Mouse (Mus musculus) CH12.LX (cell line): ENCODE data around the gene Rab4b. TPM values are rescaled to one million over a fixed set of nuclear protein-coding genes. Genes with fewer than 3 reads are reported as not detected.

ENCODE experiments used
- DNase-seq: peaks from one replicate; pipeline ENCODE4 v3.0.0-alpha.2; 2013; ENCODE audit errors: extremely low read depth
- H3K27ac ChIP-seq: 2 replicates; pipeline ENCODE4 v1.5.1; 2012; ENCODE audit warnings: low read depth, mild to moderate bottlenecking, control low read depth, moderate library complexity; ENCODE audit not compliant: insufficient read depth
- H3K27me3 ChIP-seq: replicated peaks from 2 replicates; pipeline ENCODE3; 2012; ENCODE audit warnings: inconsistent platforms
- H3K36me3 ChIP-seq, 2 experiments: replicated peaks in 1 of 2; 2 replicates each; pipeline versions ENCODE3 to v1.6.1; 2012; ENCODE audit warnings: inconsistent platforms in 1 of 2, low read length in 1 of 2, mild to moderate bottlenecking in 1 of 2, mixed read lengths in 1 of 2, moderate library complexity in 1 of 2; ENCODE audit not compliant: control insufficient read depth in 1 of 2, insufficient read depth in 1 of 2
- H3K4me1 ChIP-seq, 2 experiments: 2 replicates each; pipeline ENCODE4 v1.6.1; 2012; ENCODE audit warnings: inconsistent platforms in 1 of 2, moderate library complexity in 1 of 2; ENCODE audit not compliant: insufficient read depth in 2 of 2, control insufficient read depth in 1 of 2
- H3K4me2 ChIP-seq: 2 replicates; pipeline ENCODE4 v1.6.1; 2012; ENCODE audit warnings: low read depth, mild to moderate bottlenecking, control low read depth; ENCODE audit not compliant: poor library complexity, insufficient read depth, severe bottlenecking
- H3K4me3 ChIP-seq, 3 experiments: fragments of 150-350 bp in 1 of 3; sonication (generic) in 1 of 3; replicated peaks in 1 of 3; 2 replicates each; pipeline versions ENCODE3 to v1.5.1; 2011 to 2012; ENCODE audit warnings: low read depth in 2 of 3, low read length in 2 of 3, mild to moderate bottlenecking in 2 of 3, moderate library complexity in 2 of 3, control low read depth in 1 of 3, improper control_type of control experiment in 1 of 3, inconsistent platforms in 1 of 3, mixed read lengths in 1 of 3; ENCODE audit not compliant: poor library complexity in 1 of 3
- H3K79me2 ChIP-seq: replicated peaks from 2 replicates; pipeline ENCODE4 v1.6.1; 2012; ENCODE audit warnings: mild to moderate bottlenecking, moderate library complexity; ENCODE audit not compliant: control insufficient read depth, poor library complexity, insufficient read depth, severe bottlenecking; ENCODE audit errors: extremely low read depth
- H3K9ac ChIP-seq: 2 replicates; pipeline ENCODE4 v1.6.1; 2012; ENCODE audit warnings: low read depth, mild to moderate bottlenecking, control low read depth, moderate library complexity; ENCODE audit not compliant: insufficient read depth
- H3K9me3 ChIP-seq: replicated peaks from 2 replicates; pipeline ENCODE3; 2012; ENCODE audit warnings: low read length, inconsistent platforms, mixed read lengths
- CHD1 ChIP-seq: IDR thresholded peaks from 2 replicates; pipeline ENCODE4 v1.6.1; 2012; ENCODE audit warnings: low read depth, low read length, improper control_type of control experiment, inconsistent platforms
- CHD2 ChIP-seq: IDR thresholded peaks from 2 replicates; pipeline ENCODE4 v1.6.1; 2011; ENCODE audit warnings: low read length, improper control_type of control experiment
- CTCF ChIP-seq, 2 experiments: IDR thresholded peaks in 1 of 2; conservative IDR thresholded peaks in 1 of 2; 2 replicates each; pipeline ENCODE4 v1.5.1; 2011 to 2012; ENCODE audit warnings: low read depth in 2 of 2, low read length in 2 of 2, improper control_type of control experiment in 1 of 2, inconsistent platforms in 1 of 2, mild to moderate bottlenecking in 1 of 2, moderate library complexity in 1 of 2
- E2F4 ChIP-seq: IDR thresholded peaks from 2 replicates; pipeline ENCODE4 v1.6.1; 2011; ENCODE audit warnings: low read depth, low read length, improper control_type of control experiment; ENCODE audit not compliant: insufficient replicate concordance
- ELF1 ChIP-seq: IDR thresholded peaks from 2 replicates; pipeline ENCODE4 v1.6.1; 2014; ENCODE audit warnings: low read depth, mild to moderate bottlenecking, inconsistent platforms, low read length, improper control_type of control experiment
- HCFC1 ChIP-seq: IDR thresholded peaks from 2 replicates; pipeline ENCODE4 v1.6.1; 2012; ENCODE audit warnings: low read depth, mild to moderate bottlenecking, inconsistent platforms, low read length, improper control_type of control experiment
- IRF4 ChIP-seq: IDR thresholded peaks from 2 replicates; pipeline ENCODE4 v1.6.1; 2014; ENCODE audit warnings: low read depth, mild to moderate bottlenecking, inconsistent platforms, low read length, improper control_type of control experiment
- JUN ChIP-seq: IDR thresholded peaks from 2 replicates; pipeline ENCODE4 v1.6.1; 2011; ENCODE audit warnings: low read depth, mild to moderate bottlenecking, low read length, improper control_type of control experiment, moderate library complexity; ENCODE audit not compliant: insufficient read depth
- JUND ChIP-seq: conservative IDR thresholded peaks from 2 replicates; pipeline ENCODE4 v1.6.1; 2011; ENCODE audit warnings: low read depth, low read length, improper control_type of control experiment
- KAT2A ChIP-seq: IDR thresholded peaks from 2 replicates; pipeline ENCODE4 v1.6.1; 2012; ENCODE audit warnings: low read length, improper control_type of control experiment, inconsistent platforms; ENCODE audit not compliant: insufficient replicate concordance
- MAFK ChIP-seq: IDR thresholded peaks from 2 replicates; pipeline ENCODE4 v1.6.1; 2011; ENCODE audit warnings: low read length, improper control_type of control experiment; ENCODE audit not compliant: insufficient replicate concordance
- MAX ChIP-seq: IDR thresholded peaks from 2 replicates; pipeline ENCODE4 v1.6.1; 2011; ENCODE audit warnings: low read length, improper control_type of control experiment
- MAZ ChIP-seq: IDR thresholded peaks from 2 replicates; pipeline ENCODE4 v1.6.1; 2012; ENCODE audit warnings: low read depth, mild to moderate bottlenecking, inconsistent platforms, low read length, improper control_type of control experiment, moderate library complexity
- MEF2A ChIP-seq: IDR thresholded peaks from 2 replicates; pipeline ENCODE4 v1.6.1; 2014; ENCODE audit warnings: low read depth, mild to moderate bottlenecking, inconsistent platforms, low read length, improper control_type of control experiment, borderline replicate concordance
- MXI1 ChIP-seq: IDR thresholded peaks from 2 replicates; pipeline ENCODE4 v1.6.1; 2011; ENCODE audit warnings: mild to moderate bottlenecking, low read depth, low read length, improper control_type of control experiment
- MYC ChIP-seq: IDR thresholded peaks from 2 replicates; pipeline ENCODE4 v1.6.1; 2011; ENCODE audit warnings: low read depth, mild to moderate bottlenecking, improper control_type of control experiment, low read length
- NELFE ChIP-seq: IDR thresholded peaks from 2 replicates; pipeline ENCODE4 v1.6.1; 2011; ENCODE audit warnings: low read depth, low read length, improper control_type of control experiment
- NRF1 ChIP-seq: IDR thresholded peaks from 2 replicates; pipeline ENCODE4 v1.6.1; 2014; ENCODE audit warnings: low read depth, mild to moderate bottlenecking, inconsistent platforms, low read length, improper control_type of control experiment, moderate library complexity
- PAX5 ChIP-seq: IDR thresholded peaks from 2 replicates; pipeline ENCODE4 v1.6.1; 2012; ENCODE audit warnings: low read length, inconsistent platforms, mixed read lengths
- POLR2A ChIP-seq: IDR thresholded peaks from 2 replicates; pipeline ENCODE4 v1.6.1; 2011; ENCODE audit warnings: low read depth, mild to moderate bottlenecking, improper control_type of control experiment, low read length
- POLR2AphosphoS2 ChIP-seq: IDR thresholded peaks from 2 replicates; pipeline ENCODE4 v1.6.1; 2011; ENCODE audit warnings: low read depth, low read length, improper control_type of control experiment
- RAD21 ChIP-seq: IDR thresholded peaks from 2 replicates; pipeline ENCODE4 v1.6.1; 2011; ENCODE audit warnings: low read depth, mild to moderate bottlenecking, low read length, improper control_type of control experiment, moderate library complexity
- RCOR1 ChIP-seq: conservative IDR thresholded peaks from 2 replicates; pipeline ENCODE4 v1.6.1; 2012; ENCODE audit warnings: low read depth, mild to moderate bottlenecking, inconsistent platforms, low read length, improper control_type of control experiment
- SMC3 ChIP-seq: IDR thresholded peaks from 2 replicates; pipeline ENCODE4 v1.6.1; 2011; ENCODE audit warnings: low read depth, low read length, improper control_type of control experiment
- TBP ChIP-seq: conservative IDR thresholded peaks from 2 replicates; pipeline ENCODE4 v1.6.1; 2011; ENCODE audit warnings: low read depth, low read length, improper control_type of control experiment
- TCF12 ChIP-seq: IDR thresholded peaks from 2 replicates; pipeline ENCODE4 v1.6.1; 2014; ENCODE audit warnings: low read depth, mild to moderate bottlenecking, inconsistent platforms, low read length, improper control_type of control experiment
- UBTF ChIP-seq: IDR thresholded peaks from 2 replicates; pipeline ENCODE4 v1.6.1; 2012; ENCODE audit warnings: low read depth, mild to moderate bottlenecking, inconsistent platforms, low read length, improper control_type of control experiment, moderate library complexity
- USF1 ChIP-seq: IDR thresholded peaks from 2 replicates; pipeline ENCODE4 v1.6.1; 2014; ENCODE audit warnings: low read depth, mild to moderate bottlenecking, inconsistent platforms, low read length, improper control_type of control experiment
- USF2 ChIP-seq: conservative IDR thresholded peaks from 2 replicates; pipeline ENCODE4 v1.6.1; 2011; ENCODE audit warnings: low read depth, low read length, improper control_type of control experiment
- ZC3H11A ChIP-seq: IDR thresholded peaks from 2 replicates; pipeline ENCODE4 v1.6.1; 2012; ENCODE audit warnings: low read depth, mild to moderate bottlenecking, inconsistent platforms, low read length, improper control_type of control experiment
- ZKSCAN1 ChIP-seq: IDR thresholded peaks from 2 replicates; pipeline ENCODE4 v1.6.1; 2012; ENCODE audit warnings: low read depth, inconsistent platforms, low read length, improper control_type of control experiment, borderline replicate concordance
- ZMIZ1 ChIP-seq: IDR thresholded peaks from 2 replicates; pipeline ENCODE4 v1.6.1; 2012; ENCODE audit warnings: low read depth, mild to moderate bottlenecking, inconsistent platforms, low read length, improper control_type of control experiment
- ZNF384 ChIP-seq: IDR thresholded peaks from 2 replicates; pipeline ENCODE4 v1.6.1; 2012; ENCODE audit warnings: low read depth, low read length, improper control_type of control experiment, inconsistent platforms
- dilution Hi-C: fragments of 300-500 bp; cut with MboI; formaldehyde crosslinking; loops from 2 replicates; pipeline ENCODE4 v1.14.3; 2020; ENCODE audit warnings: low sequenced_read_pairs; ENCODE audit not compliant: extremely low pct_unique_long_range_greater_than_20kb, extremely low pct_ligation_motif_present
- in situ Hi-C: fragments of 300-500 bp; cut with MboI; formaldehyde crosslinking; loops from 3 replicates; pipeline ENCODE4 v1.14.3; 2019; ENCODE audit warnings: low sequenced_read_pairs, low pct_ligation_motif_present, low pct_unique_long_range_greater_than_20kb, mixed read lengths
- polyA plus RNA-seq: library from polyadenylated mRNA; unstranded; fragments of >175 nt; gene quantifications from 2 replicates; pipeline ENCODE4 v1.2.1, GENCODE M21; 2012; ENCODE audit warnings: low read depth; ENCODE audit not compliant: insufficient read length
- total RNA-seq, 2 experiments: library from RNA; depleted of rRNA; stranded (reverse); fragments of 300-350 nt in 1 of 2; fragments of >200 nt in 1 of 2; gene quantifications; 2 replicates each; pipeline ENCODE4 v1.2.3; 2012 to 2014

Gene Rab4b
- total and polyA plus RNA-seq, 3 experiments = 26.2 to 85.5 (median 39.4) TPM

GRCm38 (mm10) chr7:27184964-27185363 is 6.3 kb upstream of the Rab4b start:
- H3K27me3 ChIP-seq = no peaks in the 10 kb centered on the region
- TF ChIP-seq TBP (no peak), MEF2A (no peak), JUN (no peak), IRF4 (no peak), UBTF (no peak), ZNF384 (no peak), PAX5 (no peak), TCF12 (no peak), ZMIZ1 (no peak), CTCF (conservative IDR thresholded peaks at IDR 0.05 in 1 of 2, IDR thresholded peaks at IDR 0.05 in 1 of 2; ENCODE audit: low read depth in 2 of 2, low read length in 2 of 2) (peak; percentile 68 to 91), NRF1 (no peak), MYC (no peak), HCFC1 (no peak), RCOR1 (no peak), RAD21 (peak; percentile 58), ZC3H11A (no peak), MAFK (no peak), POLR2A (no peak), CHD2 (0 out of 2 replicates have a peak, but pooled peaks have one; percentile 15), USF2 (no peak), KAT2A (no peak), POLR2AphosphoS2 (peak; percentile 67; the same call in 1 of the 2 replicates), NELFE (no peak), MXI1 (no peak), ELF1 (no peak), ZKSCAN1 (no peak), E2F4 (no peak), CHD1 (no peak), MAX (no peak), MAZ (no peak), SMC3 (peak; percentile 69), JUND (no peak), USF1 (no peak)
- H3K79me2 ChIP-seq = peaks cover 3% of the 10 kb centered on the region; the same call in 1 of the 2 replicates
- H3K4me1 ChIP-seq = peaks cover 3 to 18% of the 10 kb centered on the region in 2 experiments; a peak in 3 of 4 replicates
- no peak overlapping the region for H3K27ac ChIP-seq
- peaks cover 5% of the 10 kb centered on the region for H3K9me3 ChIP-seq
- no peak overlapping the region for H3K4me3 ChIP-seq
- H3K4me2 ChIP-seq = no peak overlapping the region
- DNase-seq = peak; percentile 62
- H3K9ac ChIP-seq = no peak overlapping the region
- H3K36me3 ChIP-seq = peaks cover 53 to 80% of the 10 kb centered on the region in 2 experiments
- dilution Hi-C loops (no loop called here), in situ Hi-C loops (no loop called here)
